Mouse (Mus musculus) heart, postnatal 25 days (tissue): ENCODE data around the gene Tanc1. TPM values are rescaled to one million over a fixed set of nuclear protein-coding genes. Genes with fewer than 3 reads are reported as not detected.
A peak's percentile ranks its signal among the peaks of the same experiment; 100 is the strongest.

Source experiments
- DNase-seq: peaks from one replicate; pipeline ENCODE4 v3.0.0; 2022; ENCODE audit warnings: low spot score
- intact Hi-C: fragments of 180-260 bp; cut with DNase I; formaldehyde crosslinking; loops from one replicate; pipeline ENCODE4 v1.15.1; 2025
- total RNA-seq, 2 experiments: library from RNA; stranded (reverse); gene quantifications; 2 replicates each; pipeline ENCODE4 v1.2.3; 2021

The Tanc1 gene
- total RNA-seq, 2 experiments from 2014 or later = 27.1 to 29.3 TPM

DNA sequence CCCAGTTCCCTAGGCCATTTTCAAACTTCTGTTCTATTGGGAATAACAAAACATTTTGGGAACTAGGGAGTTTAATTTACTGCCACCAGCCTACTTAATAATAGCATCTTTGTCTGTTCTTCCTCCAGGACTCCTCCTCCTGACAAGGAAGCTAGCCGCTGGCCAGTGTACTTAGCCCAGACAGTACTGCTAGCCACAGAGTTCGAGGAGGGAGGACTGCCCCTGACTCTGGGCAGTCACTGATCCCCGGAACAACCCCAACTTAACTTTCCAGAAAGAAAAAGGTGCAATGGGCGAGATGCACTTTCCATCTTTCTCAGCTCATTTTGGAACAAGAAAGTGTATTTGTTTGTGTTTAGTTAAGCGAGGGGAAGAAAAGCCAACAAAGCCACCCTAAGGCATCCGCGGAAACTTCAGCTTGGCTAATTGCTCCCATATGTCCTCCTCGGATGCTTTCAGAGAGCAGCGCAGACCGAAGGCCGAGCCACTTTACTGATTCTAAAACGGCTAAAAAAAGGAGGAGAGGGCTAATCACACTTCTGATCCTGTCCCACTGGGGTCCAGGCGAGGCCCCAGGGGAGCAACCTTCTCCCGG is 529 bp upstream of the Tanc1 start:
- intact Hi-C loops = loop anchor here (5.0 kb wide), 1 partner anchor 36 kb away; no protein-coding TSS in a partner anchor
- no peak for DNase-seq

DNA sequence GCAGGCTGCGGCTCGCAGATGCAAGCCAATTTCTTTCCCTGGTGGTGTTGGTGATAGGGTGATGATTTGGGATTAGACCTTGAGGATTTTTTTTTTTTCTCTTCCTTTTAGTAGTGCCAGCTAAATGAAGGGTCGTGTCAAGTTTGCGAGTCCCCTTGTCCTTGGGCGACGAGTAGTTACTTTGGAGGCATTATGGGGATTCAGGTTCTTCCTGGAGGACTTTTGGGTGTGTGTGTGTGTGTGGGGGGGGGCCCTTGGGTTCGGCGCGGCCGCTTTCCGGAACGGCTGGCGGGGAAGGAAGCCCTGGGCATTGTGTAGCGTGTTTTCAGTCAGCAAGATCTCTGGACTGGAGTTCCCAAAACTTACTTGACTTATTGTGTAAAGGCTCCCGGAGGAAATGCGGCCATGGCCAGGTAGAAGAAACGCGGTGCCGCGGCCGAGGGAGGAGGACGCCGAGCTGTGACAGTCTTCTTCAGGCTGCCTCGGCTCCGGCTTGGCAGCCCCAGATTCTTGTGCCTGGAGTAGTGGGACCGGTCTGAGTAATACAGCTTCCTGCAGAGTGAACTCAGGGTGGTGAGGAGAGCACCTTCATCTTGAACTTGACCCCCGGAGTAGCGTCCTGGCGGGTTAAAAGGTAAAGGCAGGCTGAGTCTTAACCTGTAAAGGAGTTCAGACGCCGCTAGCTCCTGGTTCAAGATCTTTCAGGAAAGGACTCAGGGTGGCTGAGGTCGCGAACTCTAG is 1.1 kb downstream of the Tanc1 start:
- intact Hi-C loops = loop anchor here (2.0 to 5.0 kb wide), 3 partner anchors 34 to 132 kb away; no protein-coding TSS in a partner anchor

DNA sequence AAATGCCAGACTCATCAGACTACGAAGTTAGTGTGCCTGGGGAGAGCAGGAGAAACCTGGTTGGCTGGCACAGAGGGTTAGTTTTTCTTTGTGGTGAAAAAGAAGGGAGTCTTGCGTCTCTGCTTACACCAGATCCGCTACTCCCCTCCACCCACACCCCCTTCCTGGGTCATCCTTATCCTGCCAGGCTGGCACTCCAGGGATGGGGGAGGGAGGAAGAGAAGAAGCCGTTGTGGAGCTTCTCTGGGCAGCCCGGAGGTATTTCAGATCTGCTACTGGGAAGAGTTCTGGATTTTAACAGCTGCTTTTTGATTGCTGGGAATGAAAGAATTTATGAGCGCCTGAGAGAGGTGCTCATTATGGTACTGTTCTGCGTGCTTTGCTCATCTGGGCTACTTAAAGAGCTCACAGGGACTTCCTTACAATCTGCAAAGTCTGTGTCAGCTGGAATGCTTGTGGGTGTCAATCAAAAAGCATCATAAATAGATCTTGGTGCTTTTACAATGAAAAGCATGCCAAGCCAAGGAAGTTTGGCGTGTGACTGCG is 1.7 kb downstream of the Tanc1 start:
- intact Hi-C loops = loop anchor here (2.0 to 5.0 kb wide), 3 partner anchors 34 to 131 kb away; no protein-coding TSS in a partner anchor

More for the DNA sequence above, 1.1 kb downstream of the Tanc1 start:
- DNase-seq = peak; percentile 19

DNA sequence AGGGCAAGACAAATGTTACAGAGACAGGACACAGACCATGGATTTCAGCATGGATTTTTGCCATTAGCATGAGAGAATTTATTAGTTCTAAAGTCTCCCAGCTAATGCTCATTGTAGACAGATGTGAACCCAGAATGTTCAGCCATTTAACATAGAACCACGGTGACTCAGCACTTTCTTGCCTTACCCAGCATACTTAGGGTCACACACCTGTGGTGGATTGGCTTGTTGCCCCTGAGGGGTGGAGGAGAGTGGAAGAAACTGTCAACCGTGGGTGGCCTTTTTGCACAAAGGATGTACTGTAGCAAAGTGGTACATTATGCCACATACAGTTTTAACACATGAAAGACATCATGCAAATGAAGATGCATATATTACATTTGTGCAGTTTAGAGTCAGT is 5.0 kb downstream of the Tanc1 start:
- intact Hi-C loops = no loop called here
- DNase-seq = no peak

More for the DNA sequence above, 1.7 kb downstream of the Tanc1 start:
- DNase-seq = no peak

DNA sequence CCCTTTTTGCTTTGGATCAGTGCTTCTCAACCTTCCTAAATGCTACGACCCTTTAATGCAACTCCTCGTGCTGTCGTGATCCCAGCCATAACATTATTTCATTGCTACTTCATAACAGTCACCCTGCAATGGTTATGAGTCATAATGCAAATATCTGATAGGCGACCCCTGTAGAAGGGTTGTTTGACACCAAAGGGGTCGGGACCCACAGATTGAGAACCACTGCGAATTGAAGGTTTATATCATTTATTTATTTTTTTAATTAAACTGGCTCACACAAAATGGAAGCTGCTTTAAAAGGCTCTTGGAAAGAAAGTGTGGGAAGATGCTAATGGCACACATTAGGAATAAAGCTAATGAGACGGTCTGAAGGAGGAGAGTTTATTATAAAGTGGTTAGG is 7.2 kb downstream of the Tanc1 start:
- DNase-seq = no peak
- intact Hi-C loops = no loop called here

DNA sequence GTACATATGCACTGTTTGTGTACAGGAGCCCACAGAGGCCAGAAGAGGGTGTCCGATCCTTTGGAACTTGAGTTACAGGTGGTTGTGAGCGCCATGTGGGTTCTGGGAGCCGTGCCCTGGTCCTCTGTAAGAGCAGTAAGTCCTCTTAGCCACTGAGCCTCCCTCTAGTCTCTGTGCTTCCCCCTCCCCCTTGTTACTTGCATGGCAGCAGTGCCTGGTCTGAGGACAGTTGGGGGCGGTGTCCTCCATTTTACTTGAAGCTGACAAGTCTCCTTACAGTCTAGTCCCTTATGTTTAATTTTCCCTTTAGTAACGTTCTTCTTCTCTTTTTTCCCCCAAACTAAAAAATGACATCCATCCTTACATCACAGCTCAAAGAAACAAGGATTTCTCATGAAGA is 8.8 kb downstream of the Tanc1 start:
- no peak for DNase-seq
- intact Hi-C loops = no loop called here

DNA sequence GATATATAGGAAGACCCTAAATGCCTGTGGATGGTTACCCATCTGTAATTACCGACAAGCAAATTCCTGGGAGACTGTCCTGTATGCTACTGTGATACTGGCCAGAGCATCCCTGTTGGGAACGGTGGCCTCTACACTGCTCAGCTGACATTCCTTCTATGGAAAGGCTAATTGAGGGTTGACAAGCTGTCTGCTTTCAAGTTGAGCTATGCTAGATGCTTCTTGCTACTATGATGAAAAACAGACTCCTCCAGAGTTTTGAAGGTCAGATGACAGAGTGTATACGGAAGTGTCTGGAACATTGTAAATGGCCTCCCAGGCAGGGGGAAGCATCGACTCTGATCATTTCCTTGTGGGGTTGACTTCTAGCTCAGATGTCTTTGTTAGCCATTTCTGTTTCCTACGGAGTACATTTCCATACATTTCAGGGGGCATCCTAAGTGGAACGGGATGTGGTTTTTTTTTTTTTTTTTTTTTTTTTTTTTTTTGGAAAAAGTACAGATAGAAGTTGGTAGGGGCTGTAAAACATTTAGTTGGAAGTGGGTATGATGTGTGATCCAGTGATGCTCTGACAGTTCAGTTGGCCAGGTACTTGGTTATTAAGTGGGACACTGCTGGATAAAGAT is 10.8 kb downstream of the Tanc1 start:
- intact Hi-C loops = no loop called here
- no peak for DNase-seq

DNA sequence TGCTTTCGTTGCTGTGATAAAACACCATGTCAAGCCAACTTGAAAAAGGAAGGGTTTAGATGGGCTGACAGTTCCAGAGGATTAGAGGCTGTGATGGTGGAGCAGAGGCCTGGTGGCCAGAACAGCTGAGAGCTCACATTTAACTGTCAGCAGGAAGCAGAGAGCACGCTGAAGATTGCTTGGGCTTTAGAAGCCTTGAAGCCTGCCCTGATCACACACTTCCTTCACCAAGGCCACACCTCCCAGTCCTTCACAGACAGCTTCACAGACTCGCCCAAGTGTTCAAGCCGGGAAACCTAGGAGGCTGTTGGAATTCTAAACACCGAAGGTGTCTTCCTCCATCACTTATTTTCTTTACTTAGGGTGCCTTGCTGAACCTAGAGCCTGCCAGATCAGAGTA is 12.0 kb downstream of the Tanc1 start:
- intact Hi-C loops = no loop called here
- DNase-seq = no peak

DNA sequence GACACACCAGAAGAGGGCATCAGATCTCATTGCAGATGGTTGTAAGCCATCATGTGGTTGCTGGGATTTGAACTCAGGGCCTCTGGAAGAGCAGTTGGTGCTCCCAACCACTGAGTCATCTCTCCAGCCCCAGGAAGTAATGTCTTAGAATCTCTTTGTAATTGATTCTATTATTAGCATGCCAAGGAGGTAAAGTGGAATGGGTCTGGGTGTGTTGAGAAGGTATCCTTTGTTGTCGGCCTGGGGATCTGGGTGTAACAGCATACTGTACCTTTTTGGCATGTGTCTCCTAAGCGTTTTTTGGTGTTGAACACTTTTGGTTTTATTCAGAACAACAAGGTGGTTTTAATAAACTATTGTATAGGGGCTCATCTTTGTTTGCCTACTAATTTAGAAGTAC is 13.6 kb downstream of the Tanc1 start:
- DNase-seq = no peak

DNA sequence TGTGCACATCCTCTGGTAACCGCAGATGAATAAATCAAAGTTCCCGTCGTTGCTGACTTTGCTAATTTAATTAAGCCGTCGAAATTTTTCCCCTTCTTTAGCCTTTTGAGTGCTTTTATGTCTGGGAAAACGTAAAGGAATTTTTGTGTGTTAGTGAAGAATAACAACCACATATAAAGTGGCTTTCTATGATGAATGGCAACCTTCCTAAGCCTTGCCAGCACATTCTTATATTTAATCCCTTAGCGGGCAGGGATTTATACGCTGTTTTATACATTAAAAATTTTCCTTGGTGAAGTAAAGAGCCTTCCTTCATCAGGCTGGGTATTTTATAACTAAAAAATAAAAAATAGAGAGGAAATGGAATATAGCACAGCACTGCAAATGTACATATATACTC is 14.1 kb downstream of the Tanc1 start:
- DNase-seq = no peak
- intact Hi-C loops = loop anchor here (5.0 kb wide), 1 partner anchor 46 kb away; no protein-coding TSS in a partner anchor

More for the DNA sequence above, 13.6 kb downstream of the Tanc1 start:
- intact Hi-C loops = loop anchor here (5.0 kb wide), 1 partner anchor 47 kb away; no protein-coding TSS in a partner anchor

DNA sequence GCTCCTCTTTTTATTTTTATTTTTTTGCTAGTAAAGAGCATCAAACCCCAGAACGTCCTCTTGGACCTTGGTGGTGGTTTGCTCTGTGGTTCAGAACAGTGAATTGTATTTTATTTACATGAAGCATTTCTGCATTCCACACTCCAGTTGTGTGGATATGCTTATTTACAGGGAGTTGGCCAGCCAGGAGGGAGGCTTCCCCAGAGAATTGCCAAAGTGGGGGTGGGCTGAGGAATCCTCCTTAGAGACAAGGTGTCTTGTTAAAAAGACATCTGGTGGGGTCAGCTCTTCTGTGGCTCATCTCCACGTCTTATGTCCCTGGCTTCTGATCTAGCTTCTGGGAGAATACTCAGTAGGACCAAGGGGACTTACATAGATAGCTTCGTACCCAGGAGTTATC is 14.6 kb downstream of the Tanc1 start:
- no peak for DNase-seq
- intact Hi-C loops = loop anchor here (5.0 kb wide), 1 partner anchor 46 kb away; no protein-coding TSS in a partner anchor

DNA sequence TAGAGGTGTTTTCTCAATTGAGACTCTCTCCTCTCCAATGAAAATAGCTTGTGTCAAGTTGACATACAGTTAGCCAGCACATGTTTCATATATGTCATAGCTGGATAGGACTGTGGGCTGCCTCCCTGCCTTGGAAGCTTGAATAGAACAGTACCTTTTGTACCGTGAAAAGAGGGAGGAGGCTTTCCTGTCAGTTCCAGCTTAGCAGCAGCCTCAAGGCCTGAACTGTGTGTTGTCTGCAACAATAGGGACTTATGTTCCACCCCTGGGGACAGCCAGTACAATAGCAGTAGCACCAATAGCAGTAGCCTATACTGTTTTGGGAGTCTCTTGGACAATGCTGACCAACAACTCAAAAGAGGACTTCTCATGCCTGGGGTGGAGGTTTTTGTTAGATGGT is 15.7 kb downstream of the Tanc1 start:
- intact Hi-C loops = loop anchor here (5.0 kb wide), 1 partner anchor 45 kb away; no protein-coding TSS in a partner anchor
- no peak for DNase-seq

DNA sequence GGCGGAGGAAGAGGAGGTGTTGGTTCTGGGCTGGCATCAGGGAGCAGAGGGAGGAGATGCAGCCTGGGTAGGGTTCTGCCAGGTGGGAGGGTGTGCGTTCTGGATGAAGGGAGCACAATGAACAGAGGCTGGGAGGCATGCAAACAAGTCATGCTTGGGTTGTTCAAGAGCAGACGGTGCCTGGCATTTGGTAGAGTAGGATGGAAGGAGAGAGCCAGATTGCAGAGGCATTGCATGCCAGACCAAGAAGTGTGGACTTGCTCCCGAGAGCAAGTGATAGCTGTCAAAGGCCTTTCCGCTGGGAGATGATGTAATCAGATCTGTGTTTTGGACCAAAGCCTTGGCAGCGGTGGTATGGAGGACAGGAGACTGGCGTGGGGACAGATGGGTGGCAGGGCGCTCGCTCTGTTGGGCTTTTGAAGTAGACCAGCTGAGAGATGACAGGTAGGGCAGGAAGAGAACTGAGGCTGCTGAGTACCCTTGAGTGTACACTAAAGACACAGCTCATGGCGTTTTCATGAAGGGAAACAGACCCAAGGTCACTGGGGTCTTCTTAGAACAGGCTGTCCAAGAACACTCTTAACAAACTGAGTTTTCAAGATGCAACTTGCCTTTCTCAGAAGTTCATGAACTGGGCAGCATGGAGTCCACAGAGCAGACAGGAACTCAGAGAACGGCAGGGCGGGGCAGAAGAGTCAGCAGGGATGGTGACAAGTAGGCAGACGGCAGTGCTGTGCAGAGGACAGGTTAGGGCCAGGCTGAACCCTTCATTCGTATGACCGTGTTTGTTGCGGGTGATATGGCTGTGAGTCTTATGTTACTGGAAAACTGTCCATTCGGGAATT is 16.4 kb downstream of the Tanc1 start:
- intact Hi-C loops = loop anchor here (5.0 kb wide), 1 partner anchor 44 kb away; no protein-coding TSS in a partner anchor

DNA sequence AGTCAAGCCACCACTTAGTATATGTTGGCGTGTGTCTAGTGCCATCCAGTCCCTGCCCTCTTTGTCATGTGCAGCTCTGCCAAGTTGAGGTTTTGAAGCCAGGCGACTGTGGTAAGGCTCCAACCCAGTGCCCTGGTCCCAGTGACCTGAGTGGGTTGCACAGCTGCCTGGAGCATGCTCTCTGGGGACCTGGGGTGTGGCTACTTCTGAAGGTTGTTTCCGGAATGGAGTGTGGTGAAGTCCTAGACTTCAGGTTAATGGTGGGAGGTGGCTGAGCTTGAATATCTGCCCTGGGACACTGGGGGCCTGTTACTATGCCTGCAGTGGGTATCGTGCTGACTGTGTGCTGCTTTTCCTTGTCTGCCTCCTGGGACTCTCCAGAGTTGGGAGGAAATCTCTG is 18.0 kb downstream of the Tanc1 start:
- no peak for DNase-seq
- intact Hi-C loops = loop anchor here (5.0 kb wide), 1 partner anchor 42 kb away; no protein-coding TSS in a partner anchor

More for the DNA sequence above, 16.4 kb downstream of the Tanc1 start:
- DNase-seq = no peak

DNA sequence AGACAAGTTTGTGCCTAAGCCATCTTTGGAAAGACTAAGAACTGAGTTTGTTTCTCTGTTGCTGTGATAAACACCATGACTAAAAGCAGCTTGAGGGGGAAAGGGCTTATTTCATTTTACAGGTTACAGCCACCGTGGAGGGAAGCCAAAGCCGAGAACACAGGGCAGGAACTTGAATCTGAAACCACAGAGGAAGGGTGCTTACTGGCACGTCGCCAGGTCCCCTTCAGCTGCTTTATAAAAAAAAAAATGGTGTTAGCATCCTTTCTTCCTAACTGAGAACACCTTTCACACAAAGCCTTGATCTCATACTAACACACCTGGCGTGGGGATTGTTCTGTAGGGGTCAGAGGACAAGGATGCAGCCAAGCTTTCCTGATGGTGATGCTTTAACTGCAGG is 19.6 kb downstream of the Tanc1 start:
- intact Hi-C loops = no loop called here

DNA sequence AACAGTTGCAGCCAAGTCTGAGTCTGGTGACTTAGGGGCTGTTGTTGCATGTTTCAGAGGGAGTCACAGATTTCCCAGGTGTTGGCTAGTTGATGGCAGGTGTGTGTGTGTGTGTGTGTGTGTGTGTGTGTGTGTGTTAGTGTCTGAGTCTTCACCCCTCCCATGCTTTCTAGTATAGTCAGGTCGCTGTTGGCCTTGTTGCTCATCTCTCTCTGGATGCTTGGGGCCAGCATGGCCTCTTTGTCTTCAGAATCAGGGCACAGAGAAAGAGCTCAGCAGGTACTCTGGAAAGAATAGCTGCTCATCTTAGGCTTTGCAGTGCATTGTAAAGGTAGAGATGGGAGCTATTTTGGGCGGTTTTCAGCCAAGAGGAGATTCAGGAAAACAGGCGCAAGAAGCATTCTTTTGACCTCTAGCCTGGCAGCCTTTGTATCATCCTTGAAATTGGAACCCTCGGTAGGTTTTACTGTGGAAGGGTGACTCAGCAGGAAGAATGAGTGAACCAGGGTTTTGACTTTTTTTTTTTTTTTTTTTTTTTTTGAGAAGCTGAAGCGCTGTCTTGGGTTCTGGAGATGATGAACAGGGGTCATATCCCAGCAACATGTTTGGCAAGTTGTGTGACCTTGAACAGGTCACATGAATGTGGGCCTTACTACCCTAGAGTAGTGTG is 22.1 kb downstream of the Tanc1 start:
- intact Hi-C loops = no loop called here
- DNase-seq = no peak

More for the DNA sequence above, 19.6 kb downstream of the Tanc1 start:
- DNase-seq = no peak

DNA sequence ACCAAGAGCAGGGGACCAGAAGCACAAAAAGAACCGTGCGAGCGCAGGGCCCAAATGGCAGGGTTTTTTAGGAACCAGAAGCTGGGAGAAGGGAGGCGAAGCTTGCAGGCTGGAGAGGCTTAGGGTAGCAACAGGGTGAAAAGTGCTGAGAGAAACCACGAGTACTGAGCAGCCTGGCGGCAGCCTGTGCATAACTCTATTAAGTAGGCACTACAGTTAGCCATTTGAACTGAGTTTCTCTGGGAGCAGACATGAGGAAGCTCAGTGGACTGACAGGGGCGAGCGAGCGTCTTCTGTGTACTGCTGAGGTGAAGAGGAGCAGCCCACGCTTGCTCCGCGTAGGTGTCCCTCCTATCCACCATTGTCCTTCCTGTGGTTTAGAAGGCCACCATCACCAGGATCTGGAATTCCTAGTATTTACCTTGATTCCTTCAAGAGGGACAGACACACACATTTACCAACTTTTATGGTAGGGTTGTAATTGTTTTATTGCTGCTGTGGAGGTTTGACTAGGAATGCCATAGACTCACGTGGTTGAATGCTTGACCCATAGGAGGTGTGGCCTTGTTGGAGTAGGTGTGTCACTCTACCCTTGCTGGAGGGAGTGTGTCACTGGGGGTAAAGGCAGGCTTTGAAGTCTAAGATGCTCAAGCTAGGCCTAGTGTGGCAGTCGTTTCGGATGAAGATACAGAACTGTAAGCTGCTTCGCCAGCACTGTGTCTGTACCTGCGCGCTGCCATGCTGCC is 25.4 kb downstream of the Tanc1 start:
- no peak for DNase-seq
- intact Hi-C loops = no loop called here

DNA sequence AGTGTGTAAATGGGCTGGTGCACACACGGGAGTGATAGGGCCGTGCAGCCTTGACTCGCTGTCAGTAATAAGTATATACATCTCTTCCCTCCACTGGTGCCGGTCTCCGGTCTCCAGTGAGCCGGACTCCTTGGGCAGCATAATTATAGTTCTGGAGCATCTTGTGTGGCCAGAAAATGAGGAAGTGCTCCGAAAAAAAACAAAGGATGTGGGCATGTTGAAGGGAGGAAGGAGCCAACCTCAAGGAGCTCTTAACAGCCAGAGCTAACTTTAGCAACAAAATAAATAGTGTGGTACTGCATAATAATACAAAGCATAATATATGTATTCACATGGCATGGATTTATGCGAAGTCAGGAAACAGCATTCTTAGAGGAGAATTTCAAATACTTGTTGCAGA is 30.9 kb downstream of the Tanc1 start:
- no peak for DNase-seq
- intact Hi-C loops = no loop called here
